Mouse (Mus musculus) heart, adult 2 months (tissue): Measurements from ENCODE around the gene BC035044. TPM values are rescaled to one million over a fixed set of nuclear protein-coding genes. Genes with fewer than 3 reads are reported as not detected.

Source experiments
- DNase-seq, 2 experiments: peaks; one replicate each; pipeline ENCODE4 v3.0.0; 2021
- H3K27ac ChIP-seq: fragments of 200-600 bp; 2 replicates; pipeline ENCODE4 v1.8.1; 2022
- H3K27me3 ChIP-seq: fragments of 200-500 bp; 2 replicates; pipeline ENCODE4 v1.6.1; 2012; ENCODE audit warnings: mild to moderate bottlenecking, low read length, inconsistent platforms, mixed read lengths; ENCODE audit not compliant: control insufficient read depth, insufficient read depth
- H3K36me3 ChIP-seq: fragments of 200-500 bp; 2 replicates; pipeline ENCODE4 v1.6.1; 2012; ENCODE audit warnings: low read length, inconsistent platforms; ENCODE audit not compliant: control insufficient read depth, insufficient read depth
- H3K4me1 ChIP-seq: fragments of 200-500 bp; 2 replicates; pipeline ENCODE4 v1.6.1; 2011; ENCODE audit warnings: low read length; ENCODE audit not compliant: control insufficient read depth, insufficient read depth
- H3K4me3 ChIP-seq: fragments of 200-600 bp; 2 replicates; pipeline ENCODE4 v1.8.1; 2022
- H3K79me2 ChIP-seq: fragments of 200-500 bp; replicated peaks from 2 replicates; pipeline ENCODE4 v1.6.1; 2012; ENCODE audit warnings: mild to moderate bottlenecking, inconsistent platforms, low read length, moderate library complexity, mixed read lengths; ENCODE audit not compliant: control insufficient read depth, insufficient read depth
- H3K9ac ChIP-seq: fragments of 200-500 bp; 2 replicates; pipeline ENCODE4 v1.6.1; 2012; ENCODE audit warnings: low read depth, mild to moderate bottlenecking, control low read depth, inconsistent platforms, low read length, mixed read lengths
- CTCF ChIP-seq: fragments of 200-600 bp; IDR thresholded peaks from 2 replicates; pipeline ENCODE4 v1.8.1; 2022; ENCODE audit warnings: antibody characterized with exemption, mild to moderate bottlenecking, moderate library complexity
- EP300 ChIP-seq: fragments of 200-500 bp; IDR thresholded peaks from 2 replicates; pipeline ENCODE4 v1.6.1; 2011; ENCODE audit warnings: low read depth, low read length, control low read depth; ENCODE audit not compliant: insufficient read depth
- POLR2A ChIP-seq: fragments of 200-500 bp; IDR thresholded peaks from 2 replicates; pipeline ENCODE4 v1.6.1; 2011; ENCODE audit warnings: mild to moderate bottlenecking, low read depth, low read length, control low read depth; ENCODE audit not compliant: insufficient read depth
- WGBS: fragments of 180-500 bp; shearing (Covaris S2); methylation state at CpG from one replicate; pipeline ENCODE4 v1.1.7; 2018; 5-methylcytosine and 5-hydroxymethylcytosine counted together
- intact Hi-C: fragments of 180-260 bp; cut with DNase I; formaldehyde crosslinking; loops from one replicate; pipeline ENCODE4 v1.15.1; 2025
- polyA plus RNA-seq: library from polyadenylated mRNA; depleted of rRNA; stranded (reverse); fragments of >200 nt; gene quantifications from 2 replicates; pipeline ENCODE4 v1.2.3, GENCODE M21; 2012
- total RNA-seq, 2 experiments: library from RNA; stranded (reverse); gene quantifications; 2 replicates each; pipeline ENCODE4 v1.2.3; 2021

Gene BC035044
- total and polyA plus RNA-seq, 3 experiments = 0.35 to 0.47 TPM; not detected in 1

- H3K4me3 ChIP-seq = no peak overlapping the region
- no peak for DNase-seq
- peak overlapping the region; percentile 96; the same call in 1 of the 2 replicates for H3K27ac ChIP-seq
- no peaks in the 10 kb centered on the region for H3K79me2 ChIP-seq
- H3K9ac ChIP-seq = no peak overlapping the region
- H3K27me3 ChIP-seq = no peaks in the 10 kb centered on the region
- 96% methylated on average over 5 of the region's 5 CpGs for WGBS
- peaks cover 5% of the 10 kb centered on the region; the same call in 1 of the 2 replicates for H3K4me1 ChIP-seq
- intact Hi-C loops = loop anchor here (5.0 kb wide), 1 partner anchor 407 kb away; the partner anchor contains the start of gene Fkbp4
- TF ChIP-seq POLR2A (no peak), EP300 (no peak), CTCF (no peak)
- H3K36me3 ChIP-seq = no peaks in the 10 kb centered on the region
These were observed 46.3 kb downstream of the BC035044 start for GRCm38 (mm10) chr6:128844586-128845080.

- Histone ChIP-seq H3K4me3 (peak overlapping the region; percentile 86), H3K9ac (no peak overlapping the region), H3K4me1 (peaks cover 5% of the 10 kb centered on the region; the same call in 1 of the 2 replicates), H3K79me2 (no peaks in the 10 kb centered on the region), H3K27ac (peak overlapping the region; percentile 96), H3K27me3 (no peaks in the 10 kb centered on the region), H3K36me3 (no peaks in the 10 kb centered on the region)
- no peak for TF ChIP-seq CTCF
- no peak for DNase-seq
- 37% methylated on average over 8 of the region's 8 CpGs for WGBS
- intact Hi-C loops = loop anchor here (5.0 kb wide), 1 partner anchor 407 kb away; the partner anchor contains the start of gene Fkbp4
These were observed 46.8 kb downstream of the BC035044 start for GRCm38 (mm10) chr6:128844131-128844530.

GRCm38 (mm10) chr6:128843479-128843992, 47.4 kb downstream of the BC035044 start:
- H3K4me3 ChIP-seq = peak overlapping the region; percentile 86
- intact Hi-C loops = loop anchor here (2.0 to 5.0 kb wide), 2 partner anchors 13 to 406 kb away; partner anchors contain the start of gene Fkbp4
- peak overlapping the region; percentile 96 for H3K27ac ChIP-seq
- under 1% methylated on average over 22 of the region's 22 CpGs for WGBS
- no peaks in the 10 kb centered on the region for H3K27me3 ChIP-seq
- peak; percentile 79 to 83 for DNase-seq
- peaks cover 5% of the 10 kb centered on the region; the same call in 1 of the 2 replicates for H3K4me1 ChIP-seq
- H3K36me3 ChIP-seq = no peaks in the 10 kb centered on the region
- TF ChIP-seq CTCF (no peak), POLR2A (peak; percentile 62; the same call in 1 of the 2 replicates), EP300 (no peak)
- peak overlapping the region; percentile 96 for H3K9ac ChIP-seq
- no peaks in the 10 kb centered on the region for H3K79me2 ChIP-seq

GRCm38 (mm10) chr6:128842945-128843478, 47.9 kb downstream of the BC035044 start:
- TF ChIP-seq EP300 (peak; percentile 90), POLR2A (peak; percentile 72), CTCF (peak; percentile 40)
- peak; percentile 92 to 93 for DNase-seq
- intact Hi-C loops = loop anchor here (2.0 to 5.0 kb wide), 2 partner anchors 14 to 406 kb away; partner anchors contain the start of gene Fkbp4
- Histone ChIP-seq H3K4me3 (peak overlapping the region; percentile 86), H3K4me1 (peaks cover 5% of the 10 kb centered on the region; the same call in 1 of the 2 replicates), H3K79me2 (no peaks in the 10 kb centered on the region), H3K36me3 (no peaks in the 10 kb centered on the region), H3K27me3 (no peaks in the 10 kb centered on the region), H3K27ac (peak overlapping the region; percentile 96), H3K9ac (peak overlapping the region; percentile 96)
- WGBS = under 1% methylated on average over 44 of the region's 44 CpGs

- WGBS = under 1% methylated on average over 20 of the region's 20 CpGs
- H3K27me3 ChIP-seq = no peaks in the 10 kb centered on the region
- H3K4me1 ChIP-seq = peaks cover 6% of the 10 kb centered on the region; the same call in 1 of the 2 replicates
- intact Hi-C loops = loop anchor here (2.0 to 5.0 kb wide), 2 partner anchors 14 to 405 kb away; partner anchors contain the start of gene Fkbp4
- no peak for DNase-seq
- H3K36me3 ChIP-seq = no peaks in the 10 kb centered on the region
- no peak for TF ChIP-seq EP300
- no peak for TF ChIP-seq POLR2A
- TF ChIP-seq CTCF = no peak
- no peaks in the 10 kb centered on the region for H3K79me2 ChIP-seq
- peak overlapping the region; percentile 96 for H3K27ac ChIP-seq
- peak overlapping the region; percentile 95 for H3K9ac ChIP-seq
- peak overlapping the region; percentile 86 for H3K4me3 ChIP-seq
These were observed 48.5 kb downstream of the BC035044 start for GRCm38 (mm10) chr6:128842356-128842944.
